Mouse (Mus musculus) ES-E14 (cell line): ENCODE data around the gene Slc2a6. TPM values are rescaled to one million over a fixed set of nuclear protein-coding genes. Genes with fewer than 3 reads are reported as not detected.

Experiments used
- DNase-seq: peaks from one replicate; pipeline ENCODE4 v3.0.0-alpha.2; 2013; ENCODE audit warnings: low read depth, low spot score
- H3K27ac ChIP-seq: 2 replicates; pipeline ENCODE4 v1.5.1; 2012; ENCODE audit warnings: low read depth, mild to moderate bottlenecking, low read length, moderate library complexity, mixed read lengths; ENCODE audit not compliant: poor library complexity, insufficient read depth, severe bottlenecking
- H3K36me3 ChIP-seq: 2 replicates; pipeline ENCODE4 v1.6.1; 2012; ENCODE audit warnings: mild to moderate bottlenecking, low read length, moderate library complexity, mixed read lengths; ENCODE audit not compliant: control insufficient read depth, poor library complexity, insufficient read depth, severe bottlenecking
- H3K4me1 ChIP-seq, 2 experiments: fragments of 150-350 bp in 1 of 2; sonication (generic) in 1 of 2; 2 replicates each; pipeline ENCODE4 v1.6.1; 2012; ENCODE audit warnings: low read length in 2 of 2, mild to moderate bottlenecking in 1 of 2, mixed read lengths in 1 of 2; ENCODE audit not compliant: control insufficient read depth in 2 of 2, insufficient read depth in 2 of 2, poor library complexity in 1 of 2
- H3K4me3 ChIP-seq, 2 experiments: fragments of 150-350 bp in 1 of 2; sonication (generic) in 1 of 2; 2 replicates each; pipeline ENCODE4 v1.5.1; 2012; ENCODE audit warnings: low read length in 2 of 2, low read depth in 1 of 2, mild to moderate bottlenecking in 1 of 2, mixed read lengths in 1 of 2; ENCODE audit not compliant: insufficient read depth in 1 of 2, poor library complexity in 1 of 2, severe bottlenecking in 1 of 2
- H3K9ac ChIP-seq: 2 replicates; pipeline ENCODE4 v1.6.1; 2012; ENCODE audit warnings: low read depth, mild to moderate bottlenecking, low read length, mixed read lengths; ENCODE audit not compliant: poor library complexity, insufficient read depth, severe bottlenecking
- H3K9me3 ChIP-seq: fragments of 150-350 bp; sonication (generic); 2 replicates; pipeline ENCODE4 v1.6.1; 2012; ENCODE audit warnings: low read depth, mild to moderate bottlenecking, low read length; ENCODE audit not compliant: control insufficient read depth, insufficient read depth
- CHD2 ChIP-seq: IDR thresholded peaks from 2 replicates; pipeline ENCODE4 v1.6.1; 2014; ENCODE audit warnings: mild to moderate bottlenecking, low read depth, low read length, inconsistent platforms
- HCFC1 ChIP-seq: IDR thresholded peaks from 2 replicates; pipeline ENCODE4 v1.6.1; 2012; ENCODE audit warnings: low read length, inconsistent platforms, borderline replicate concordance; ENCODE audit not compliant: insufficient read depth
- MAFK ChIP-seq: IDR thresholded peaks from 2 replicates; pipeline ENCODE4 v1.6.1; 2014; ENCODE audit warnings: mild to moderate bottlenecking, low read depth, low read length, inconsistent platforms; ENCODE audit not compliant: insufficient read depth
- ZC3H11A ChIP-seq: IDR thresholded peaks from 2 replicates; pipeline ENCODE4 v1.6.1; 2012; ENCODE audit warnings: low read depth, mild to moderate bottlenecking, inconsistent platforms, low read length, borderline replicate concordance
- ZNF384 ChIP-seq: IDR thresholded peaks from 2 replicates; pipeline ENCODE4 v1.6.1; 2012; ENCODE audit warnings: low read depth, low read length, inconsistent platforms
- in situ Hi-C, 2 experiments: fragments of 600-800 bp; cut with MboI; formaldehyde crosslinking; loops; one replicate each; pipeline ENCODE4 v1.15.1; 2025; ENCODE audit warnings: low sequenced_read_pairs in 2 of 2, inconsistent platforms in 1 of 2; ENCODE audit not compliant: unreplicated experiment in 2 of 2
- total RNA-seq: library from RNA; depleted of rRNA; stranded (reverse); fragments of 300-350 nt; gene quantifications from 2 replicates; pipeline ENCODE4 v1.2.3, GENCODE M21; 2012

Gene Slc2a6
- total RNA-seq, 1 experiment: 1.2 TPM

DNA sequence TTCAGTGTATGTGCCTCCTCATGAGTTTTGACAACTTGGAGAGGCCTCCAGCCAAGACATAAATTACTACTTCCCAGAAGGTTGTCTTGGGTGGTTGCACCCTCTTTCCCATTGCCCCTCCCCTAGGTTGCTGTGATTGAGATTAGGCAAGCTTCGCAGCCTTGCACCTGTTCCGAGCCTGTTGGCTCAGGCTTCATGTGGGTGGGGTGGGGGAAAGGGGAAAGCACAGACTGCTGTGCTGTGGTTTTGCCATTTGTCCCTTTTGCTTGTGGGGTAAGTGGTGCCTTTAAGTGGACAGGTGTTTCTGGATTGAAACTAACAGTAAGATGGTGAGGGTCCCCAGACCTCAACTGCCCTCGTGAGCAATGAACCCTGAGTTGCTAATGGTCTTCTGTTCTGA is 8.2 kb upstream of the Slc2a6 start:
- H3K4me1 ChIP-seq: peaks cover 1 to 2% of the 10 kb centered on the region in 2 experiments; a peak in 1 of 4 replicates

DNA sequence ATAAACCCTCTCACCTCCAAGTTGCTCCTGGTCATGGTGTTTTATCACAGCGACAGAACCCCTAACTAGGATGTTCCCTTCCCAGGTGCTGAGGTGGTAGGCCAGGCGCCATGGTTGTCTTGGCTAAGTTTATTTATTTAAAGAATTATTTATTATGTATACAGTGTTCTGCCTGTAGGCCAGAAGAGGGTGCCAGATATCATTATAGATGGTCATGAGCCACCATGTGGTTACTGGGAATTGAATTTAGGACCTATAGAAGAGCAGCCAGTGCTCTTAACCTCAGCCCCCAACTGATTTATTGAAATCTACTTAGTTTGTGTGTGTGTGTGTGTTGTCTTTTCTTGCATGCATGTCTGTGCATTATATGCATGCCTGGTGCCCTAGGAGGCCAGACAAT is 4.6 kb upstream of the Slc2a6 start:
- in situ Hi-C loops: no loop called here
- Histone ChIP-seq H3K4me3 (no peak overlapping the region), H3K4me1 (peaks cover 1 to 5% of the 10 kb centered on the region in 2 experiments; a peak in 2 of 4 replicates), H3K36me3 (no peaks in the 10 kb centered on the region), H3K9me3 (no peaks in the 10 kb centered on the region), H3K9ac (no peak overlapping the region), H3K27ac (no peak overlapping the region)
- TF ChIP-seq ZC3H11A: no peak
- no peak for TF ChIP-seq CHD2
- no peak for TF ChIP-seq MAFK
- TF ChIP-seq ZNF384: no peak
- DNase-seq: no peak

More for the DNA sequence above, 8.2 kb upstream of the Slc2a6 start:
- no peaks in the 10 kb centered on the region for H3K36me3 ChIP-seq
- no peak overlapping the region for H3K9ac ChIP-seq
- DNase-seq: no peak
- H3K4me3 ChIP-seq: no peak overlapping the region
- in situ Hi-C loops: no loop called here
- no peak overlapping the region for H3K27ac ChIP-seq
- TF ChIP-seq ZC3H11A (no peak), CHD2 (no peak), HCFC1 (no peak), ZNF384 (no peak), MAFK (no peak)
- H3K9me3 ChIP-seq: no peaks in the 10 kb centered on the region

DNA sequence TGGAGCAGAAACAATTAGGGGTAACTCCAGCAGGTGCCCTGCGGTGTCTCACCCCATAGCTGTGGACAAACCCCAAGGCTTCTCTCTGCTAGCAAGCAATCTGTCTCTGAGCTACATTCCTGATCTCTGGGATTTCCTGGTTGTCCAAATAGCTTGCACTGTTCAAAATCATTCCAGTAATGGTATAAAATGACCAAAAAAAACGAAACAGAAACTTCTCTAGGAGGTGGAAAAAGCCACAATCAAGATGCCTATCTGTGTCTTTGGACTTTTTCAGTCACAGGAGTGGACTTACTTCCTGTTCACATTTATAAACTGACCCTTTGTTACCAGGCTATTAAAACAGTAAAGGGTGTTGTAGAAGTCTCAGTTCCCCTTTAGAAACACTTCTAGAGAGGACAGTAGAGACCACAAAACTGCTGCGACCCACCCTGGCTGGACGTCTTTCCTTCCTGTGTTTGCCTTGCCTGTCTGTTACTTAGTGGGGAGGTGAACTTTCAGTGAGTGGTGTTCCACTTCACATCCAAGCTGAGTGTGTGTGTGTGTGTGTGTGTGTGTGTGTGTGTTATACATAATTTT is 728 bp upstream of the Slc2a6 start:
- Histone ChIP-seq H3K36me3 (no peaks in the 10 kb centered on the region), H3K4me3 (no peak overlapping the region; a peak in 1 of 4 replicates), H3K4me1 (peaks cover 1 to 3% of the 10 kb centered on the region in 2 experiments; a peak in 1 of 4 replicates), H3K9me3 (no peaks in the 10 kb centered on the region), H3K27ac (no peak overlapping the region), H3K9ac (no peak overlapping the region)
- no peak for DNase-seq
- in situ Hi-C loops: no loop called here
- TF ChIP-seq ZNF384 (no peak), MAFK (no peak), HCFC1 (no peak), CHD2 (no peak), ZC3H11A (no peak)

DNA sequence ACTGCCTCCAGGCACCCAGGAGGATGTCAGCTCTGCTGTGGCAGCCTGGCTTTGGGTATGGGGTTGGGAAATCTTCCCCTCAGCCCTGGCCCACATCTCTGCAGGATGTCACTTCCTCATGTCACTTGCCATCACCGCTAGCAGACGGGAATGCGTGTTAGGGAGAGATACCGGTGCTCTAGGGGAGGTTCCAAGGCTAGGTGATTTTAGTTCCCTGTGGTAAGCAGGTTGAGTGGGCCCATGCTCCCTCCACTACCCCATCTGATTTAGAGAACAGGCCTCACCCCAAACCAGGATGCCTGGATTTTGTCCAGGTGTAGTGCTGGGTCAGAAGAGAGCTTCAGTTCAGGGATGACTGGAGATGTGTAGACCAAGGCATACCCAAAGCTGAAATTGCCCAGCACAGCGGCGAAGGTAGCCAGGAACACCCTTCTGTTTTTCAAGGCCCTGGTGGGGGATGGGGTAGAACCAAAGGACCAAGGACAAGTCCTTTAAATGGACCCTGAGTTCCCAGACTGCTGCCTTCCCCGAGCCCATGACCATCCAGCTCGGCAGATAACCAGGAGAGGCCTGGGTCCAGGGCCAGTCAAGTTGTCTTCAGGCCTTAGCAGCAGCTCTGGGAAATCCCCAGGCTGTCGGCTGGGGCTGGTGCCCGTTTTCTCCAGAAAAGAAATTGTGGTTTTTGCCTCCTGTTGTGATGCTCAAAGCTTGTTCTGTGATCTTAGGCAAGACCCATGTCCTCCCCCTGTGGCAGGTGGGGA is 761 bp downstream of the Slc2a6 start:
- Histone ChIP-seq H3K9me3 (no peaks in the 10 kb centered on the region), H3K4me3 (no peak overlapping the region), H3K9ac (no peak overlapping the region), H3K27ac (no peak overlapping the region), H3K4me1 (peaks cover under 1 to 3% of the 10 kb centered on the region in 2 experiments; a peak in 1 of 4 replicates), H3K36me3 (no peaks in the 10 kb centered on the region)
- in situ Hi-C loops: no loop called here
- TF ChIP-seq CHD2 (no peak), MAFK (no peak), ZNF384 (no peak)
- DNase-seq: no peak
